ENCODE assay signal across 8 mouse cellular contexts in genomic region chr9:121880840-121881239, GRCm38 (mm10). TPM values are rescaled to one million over a fixed set of nuclear protein-coding genes. Genes with fewer than 3 reads are reported as not detected.
A peak's percentile ranks its signal among the peaks of the same experiment; 100 is the strongest.
DNase-seq lines count a peak whose midpoint lies in the region; ATAC-seq and TF ChIP-seq lines count a peak whose summit lies in the region.

No protein-coding gene starts in this region.

- DNase-seq in urinary bladder, postnatal 25 days (ENCODE audit: low spot score), result peak; percentile 66
- DNase-seq in urinary bladder, postnatal 10 days (ENCODE audit: low spot score), result no peak
- DNase-seq in embryo, embryonic 9.5 days (ENCODE audit: extremely low spot score), result peak; percentile 32
- peak; percentile 73 to 77 for DNase-seq in heart, adult 2 months
- peak; percentile 67 for DNase-seq in kidney, adult 18-20 months
- DNase-seq in monocyte, adult 2 months (ENCODE audit: low read depth in 1 of 2, low spot score in 2 of 2), result peak; percentile 12 to 25

- 19% methylated on average over 14 of the region's 14 CpGs for WGBS in heart, adult 2 months
- 21% methylated on average over 14 of the region's 14 CpGs for WGBS in limb, embryonic 15.5 days
- WGBS in stomach, embryonic 16.5 days, result 17% methylated on average over 14 of the region's 14 CpGs

- no peaks in the 10 kb centered on the region for H3K36me3 ChIP-seq in heart, adult 2 months (ENCODE audit: control insufficient read depth, insufficient read depth, low read length)
- H3K36me3 ChIP-seq in limb, embryonic 15.5 days, result no peaks in the 10 kb centered on the region
- H3K36me3 ChIP-seq in stomach, embryonic 16.5 days (ENCODE audit: control insufficient read depth, insufficient read depth, low read length), result no peaks in the 10 kb centered on the region

- no peaks in the 10 kb centered on the region for H3K79me2 ChIP-seq in heart, adult 2 months (replicated peaks; ENCODE audit: control insufficient read depth, insufficient read depth, low read length)

- ATAC-seq in limb, embryonic 15.5 days (ENCODE audit: insufficient number of reproducible peaks, low FRiP score, low TSS enrichment, low read depth), result no peak
- ATAC-seq in stomach, embryonic 16.5 days (ENCODE audit: insufficient read depth, low FRiP score), result peak; percentile 37; the same call in 1 of the 2 replicates

- H3K27me3 ChIP-seq in heart, adult 2 months (ENCODE audit: control insufficient read depth, insufficient read depth, low read length), result no peaks in the 10 kb centered on the region
- H3K27me3 ChIP-seq in limb, embryonic 15.5 days, result no peaks in the 10 kb centered on the region
- H3K27me3 ChIP-seq in stomach, embryonic 16.5 days (ENCODE audit: control insufficient read depth, insufficient read depth, low read length), result no peaks in the 10 kb centered on the region

- H3K4me3 ChIP-seq in heart, adult 2 months, result no peak overlapping the region
- H3K4me3 ChIP-seq in limb, embryonic 15.5 days, result no peak overlapping the region
- H3K4me3 ChIP-seq in stomach, embryonic 16.5 days (replicated peaks; ENCODE audit: low read length), result no peak overlapping the region

- intact Hi-C loops in heart, adult 2 months (cut with DNase I), result loop anchor here (2.0 kb wide), 1 partner anchor 104 kb away; no protein-coding TSS in a partner anchor

- TF ChIP-seq EP300 in heart, adult 2 months (IDR thresholded peaks at IDR 0.05; ENCODE audit: insufficient read depth, low read depth, low read length), result peak; percentile 82; the same call in 1 of the 2 replicates

- H3K9me3 ChIP-seq in limb, embryonic 15.5 days, result no peaks in the 10 kb centered on the region
- H3K9me3 ChIP-seq in stomach, embryonic 16.5 days (replicated peaks; ENCODE audit: control insufficient read depth, low read length), result no peaks in the 10 kb centered on the region

- TF ChIP-seq POLR2A in heart, adult 2 months (IDR thresholded peaks at IDR 0.05; ENCODE audit: insufficient read depth, low read depth, low read length), result no peak

- peaks cover 7% of the 10 kb centered on the region for H3K4me1 ChIP-seq in heart, adult 2 months (ENCODE audit: control insufficient read depth, insufficient read depth, low read length)
- H3K4me1 ChIP-seq in limb, embryonic 15.5 days, result peaks cover 6% of the 10 kb centered on the region; the same call in 1 of the 2 replicates
- H3K4me1 ChIP-seq in stomach, embryonic 16.5 days (ENCODE audit: control insufficient read depth, insufficient read depth, low read length), result no peaks in the 10 kb centered on the region

- TF ChIP-seq CTCF in heart, adult 2 months (IDR thresholded peaks at IDR 0.05), result peak; percentile 69

- H3K9ac ChIP-seq in heart, adult 2 months (ENCODE audit: low read depth, low read length), result no peak overlapping the region
- no peak overlapping the region for H3K9ac ChIP-seq in limb, embryonic 15.5 days
- no peak overlapping the region for H3K9ac ChIP-seq in stomach, embryonic 16.5 days (ENCODE audit: low read length)

- no peak overlapping the region; the same call in 1 of the 2 replicates for H3K27ac ChIP-seq in heart, adult 2 months
- H3K27ac ChIP-seq in limb, embryonic 15.5 days, result no peak overlapping the region
- H3K27ac ChIP-seq in stomach, embryonic 16.5 days (ENCODE audit: low read length), result no peak overlapping the region

- H3K4me2 ChIP-seq in limb, embryonic 15.5 days, result 0 out of 2 replicates have a peak overlapping the region, but pooled peaks have one; percentile 0
- no peak overlapping the region for H3K4me2 ChIP-seq in stomach, embryonic 16.5 days (ENCODE audit: low read depth, low read length)

RNA-seq across cellular contexts. Expression of gene Ackr2, which starts 17.3 kb away (rescaled TPM):
- 1 to 10 TPM in 1 of 2 experiments, under 1 TPM in 1; 0.84 to 2.4 TPM for total RNA-seq in heart, adult 2 months (2021)
- 3.1 and 3.5 TPM in 2 replicates for polyA plus RNA-seq in heart, adult 2 months (2012; rRNA removed)
- polyA plus RNA-seq in limb, embryonic 15.5 days (2015; fragmentation: Nextera tagmentation; extraction: Ambion mirVana), result 0.51 and 0.92 TPM in 2 replicates
- polyA plus RNA-seq in stomach, embryonic 16.5 days (2015; fragmentation: Nextera tagmentation; extraction: Ambion mirVana), result 0.45 and 0.63 TPM in 2 replicates

RNA-seq across cellular contexts. Expression of gene Higd1a, which starts 22.7 kb away (rescaled TPM):
- total RNA-seq in heart, adult 2 months (2021), result 100 to 1,000 TPM; 198 to 199 TPM
- 71.7 and 106 TPM in 2 replicates for polyA plus RNA-seq in heart, adult 2 months (2012; rRNA removed)
- polyA plus RNA-seq in limb, embryonic 15.5 days (2015; fragmentation: Nextera tagmentation; extraction: Ambion mirVana), result 333 and 347 TPM in 2 replicates
- 293 and 317 TPM in 2 replicates for polyA plus RNA-seq in stomach, embryonic 16.5 days (2015; fragmentation: Nextera tagmentation; extraction: Ambion mirVana)

RNA-seq across cellular contexts. Expression of gene Cyp8b1, which starts 35.3 kb away (rescaled TPM):
- not detected for total RNA-seq in heart, adult 2 months (2021)
- 0.06 and 0.15 TPM in 2 replicates for polyA plus RNA-seq in heart, adult 2 months (2012; rRNA removed)
- polyA plus RNA-seq in limb, embryonic 15.5 days (2015; fragmentation: Nextera tagmentation; extraction: Ambion mirVana), result not detected in 2 replicates
- 0.35 and 0.37 TPM in 2 replicates for polyA plus RNA-seq in stomach, embryonic 16.5 days (2015; fragmentation: Nextera tagmentation; extraction: Ambion mirVana)

RNA-seq across cellular contexts. Expression of gene Ccdc13, which starts 41.6 kb away (rescaled TPM):
- not detected for total RNA-seq in heart, adult 2 months (2021)
- 0.32 and 0.49 TPM in 2 replicates for polyA plus RNA-seq in heart, adult 2 months (2012; rRNA removed)
- polyA plus RNA-seq in limb, embryonic 15.5 days (2015; fragmentation: Nextera tagmentation; extraction: Ambion mirVana), result 0.35 and 0.46 TPM in 2 replicates
- polyA plus RNA-seq in stomach, embryonic 16.5 days (2015; fragmentation: Nextera tagmentation; extraction: Ambion mirVana), result 0.56 and 0.59 TPM in 2 replicates
